Mouse (Mus musculus): ENCODE data around the gene Lrrfip1.

- TF ChIP-seq HCFC1 (IDR thresholded peaks at IDR 0.05; ENCODE audit: borderline replicate concordance, insufficient read depth, low read length) (no peak), MAFK (IDR thresholded peaks at IDR 0.05; ENCODE audit: insufficient read depth, low read depth, low read length) (no peak), ZC3H11A (IDR thresholded peaks at IDR 0.05; ENCODE audit: borderline replicate concordance, low read depth, low read length) (no peak), CHD2 (IDR thresholded peaks at IDR 0.05; ENCODE audit: low read depth, low read length) (no peak)
Measured at GRCm38 (mm10) chr1:91010716-91011115, 12.2 kb downstream of the Lrrfip1 start.

Measured in ES-E14 (cell line).